Mouse (Mus musculus) myocyte (in vitro differentiated cells): Measurements from ENCODE around the gene Olfr986. TPM values are rescaled to one million over a fixed set of nuclear protein-coding genes. Genes with fewer than 3 reads are reported as not detected.

Source experiments
- H3K27me3 ChIP-seq: one replicate; pipeline ENCODE4 v1.6.1; 2011; ENCODE audit not compliant: control insufficient read depth, insufficient read depth, insufficient read length
- H3K36me3 ChIP-seq: one replicate; pipeline ENCODE4 v1.6.1; 2011; ENCODE audit not compliant: control insufficient read depth, insufficient read depth
- H3K4me2 ChIP-seq: one replicate; pipeline ENCODE4 v1.6.1; 2011; ENCODE audit warnings: low read depth, control low read depth
- H3K4me3 ChIP-seq: one replicate; pipeline ENCODE4 v1.5.1; 2011; ENCODE audit warnings: mild to moderate bottlenecking, control low read depth, moderate library complexity
- H3K79me2 ChIP-seq: one replicate; pipeline ENCODE4 v1.6.1; 2011; ENCODE audit not compliant: control insufficient read depth, insufficient read depth
- H3ac ChIP-seq: one replicate; pipeline ENCODE4 v1.6.1; 2011; ENCODE audit not compliant: control insufficient read depth, insufficient read length
- CEBPB ChIP-seq: IDR thresholded peaks from 2 replicates; pipeline ENCODE4 v1.6.1; 2011; ENCODE audit warnings: mild to moderate bottlenecking, moderate library complexity; ENCODE audit not compliant: poor library complexity, insufficient read depth, severe bottlenecking
- E2F4 ChIP-seq: IDR thresholded peaks from one replicate; pipeline ENCODE4 v1.6.1; 2011; ENCODE audit warnings: mild to moderate bottlenecking, control low read depth, moderate library complexity; ENCODE audit not compliant: insufficient read depth
- MAX ChIP-seq: IDR thresholded peaks from one replicate; pipeline ENCODE4 v1.6.1; 2011; ENCODE audit warnings: low read depth, mild to moderate bottlenecking, control low read depth
- MYOD1 ChIP-seq, 3 experiments: IDR thresholded peaks; one replicate each; pipeline ENCODE4 v1.6.1; 2011; ENCODE audit warnings: control low read depth in 2 of 3, low read depth in 2 of 3, mild to moderate bottlenecking in 2 of 3, moderate library complexity in 1 of 3; ENCODE audit not compliant: insufficient read length in 2 of 3, control insufficient read depth in 1 of 3
- MYOG ChIP-seq, 3 experiments: IDR thresholded peaks; one replicate each; pipeline ENCODE4 v1.6.1; 2011; ENCODE audit warnings: control low read depth in 2 of 3, low read depth in 2 of 3, mild to moderate bottlenecking in 2 of 3; ENCODE audit not compliant: insufficient read length in 2 of 3, control insufficient read depth in 1 of 3, insufficient read depth in 1 of 3
- POLR2A ChIP-seq: IDR thresholded peaks from one replicate; pipeline ENCODE4 v1.6.1; 2011; ENCODE audit warnings: low read depth, mild to moderate bottlenecking, control low read depth, moderate library complexity; ENCODE audit not compliant: insufficient read length
- POLR2AphosphoS2 ChIP-seq: IDR thresholded peaks from one replicate; pipeline ENCODE4 v1.6.1; 2011; ENCODE audit warnings: low read depth, control low read depth; ENCODE audit not compliant: insufficient read length
- REST ChIP-seq: IDR thresholded peaks from one replicate; pipeline ENCODE4 v1.6.1; 2011; ENCODE audit warnings: mild to moderate bottlenecking, control low read depth, moderate library complexity; ENCODE audit not compliant: insufficient read depth, insufficient read length
- SRF ChIP-seq: IDR thresholded peaks from one replicate; pipeline ENCODE4 v1.6.1; 2011; ENCODE audit warnings: low read depth; ENCODE audit not compliant: control insufficient read depth, insufficient read length
- TCF12 ChIP-seq: IDR thresholded peaks from one replicate; pipeline ENCODE4 v1.6.1; 2011; ENCODE audit warnings: mild to moderate bottlenecking, control low read depth; ENCODE audit not compliant: poor library complexity, insufficient read depth, severe bottlenecking
- TCF3 ChIP-seq: IDR thresholded peaks from one replicate; pipeline ENCODE4 v1.6.1; 2011; ENCODE audit warnings: low read depth, control low read depth; ENCODE audit not compliant: insufficient read length
- USF1 ChIP-seq: IDR thresholded peaks from one replicate; pipeline ENCODE4 v1.6.1; 2011; ENCODE audit warnings: low read depth, mild to moderate bottlenecking, control low read depth, moderate library complexity
- polyA plus RNA-seq: library from polyadenylated mRNA; unstranded; fragments of >200 nt; fragmentation: generic; extraction: Trizol; gene quantifications from one replicate; pipeline ENCODE4 v1.2.1, GENCODE M21; 2012; ENCODE audit warnings: missing spikeins

The Olfr986 gene
- polyA plus RNA-seq, 1 experiment, result not detected

GRCm38 (mm10) chr9:40231019-40231418 is 50.3 kb downstream of the Olfr986 start:
- Histone ChIP-seq H3ac (no peak overlapping the region), H3K4me3 (no peak overlapping the region), H3K36me3 (no peaks in the 10 kb centered on the region), H3K4me2 (no peak overlapping the region), H3K79me2 (no peaks in the 10 kb centered on the region), H3K27me3 (peaks cover 6% of the 10 kb centered on the region)
- peak in 1 of 3 experiments; percentile 11 for TF ChIP-seq MYOD1 (IDR thresholded peaks at IDR 0.05; ENCODE audit: control insufficient read depth in 1 of 3, insufficient read length in 2 of 3, low read depth in 2 of 3)
- no peak for TF ChIP-seq TCF12
- TF ChIP-seq POLR2A, result no peak
- no peak for TF ChIP-seq POLR2AphosphoS2

GRCm38 (mm10) chr9:40234233-40235072 is 53.7 kb downstream of the Olfr986 start:
- H3K27me3 ChIP-seq, result no peaks in the 10 kb centered on the region
- no peak overlapping the region for H3K4me3 ChIP-seq
- TF ChIP-seq CEBPB (no peak), POLR2AphosphoS2 (no peak), USF1 (no peak), MYOG (IDR thresholded peaks at IDR 0.05; ENCODE audit: control insufficient read depth in 1 of 3, insufficient read depth in 1 of 3, insufficient read length in 2 of 3, low read depth in 2 of 3) (no peak), MAX (no peak), REST (no peak), POLR2A (no peak), MYOD1 (IDR thresholded peaks at IDR 0.05; ENCODE audit: control insufficient read depth in 1 of 3, insufficient read length in 2 of 3, low read depth in 2 of 3) (no peak), TCF3 (no peak), TCF12 (no peak)
- no peaks in the 10 kb centered on the region for H3K36me3 ChIP-seq
- H3K79me2 ChIP-seq, result no peaks in the 10 kb centered on the region
- H3K4me2 ChIP-seq, result no peak overlapping the region
- H3ac ChIP-seq, result no peak overlapping the region

DNA sequence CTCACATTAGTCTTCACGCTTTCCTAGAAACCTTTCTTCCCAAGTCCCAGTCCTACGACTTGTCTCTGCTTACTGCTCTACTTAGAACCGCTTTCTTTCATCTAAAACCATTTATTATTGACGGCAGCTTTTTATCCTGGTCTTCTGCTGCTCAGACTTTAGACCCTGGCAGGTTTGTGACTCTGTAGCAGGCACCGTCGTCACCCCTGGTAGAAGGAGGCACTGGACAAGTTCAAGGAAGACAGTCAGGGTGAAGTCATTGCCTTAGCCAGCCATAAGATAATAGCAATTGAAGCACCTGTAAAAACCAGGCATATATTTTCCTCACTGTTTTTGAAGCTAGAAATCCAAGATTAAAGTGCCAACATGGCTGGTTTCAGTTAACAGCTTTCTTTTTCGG is 54.5 kb downstream of the Olfr986 start:
- H3K36me3 ChIP-seq, result no peaks in the 10 kb centered on the region
- H3K4me2 ChIP-seq, result no peak overlapping the region
- TF ChIP-seq CEBPB (no peak), MYOD1 (IDR thresholded peaks at IDR 0.05; ENCODE audit: control insufficient read depth in 1 of 3, insufficient read length in 2 of 3, low read depth in 2 of 3) (no peak), SRF (no peak), USF1 (no peak), TCF12 (no peak), E2F4 (no peak)
- no peak overlapping the region for H3K4me3 ChIP-seq
- H3K79me2 ChIP-seq, result no peaks in the 10 kb centered on the region
- H3ac ChIP-seq, result no peak overlapping the region
- no peaks in the 10 kb centered on the region for H3K27me3 ChIP-seq

Other genes starting within 250 kb of the Olfr986 start
- gene Olfr974, start 243.4 kb upstream of the Olfr986 start, polyA plus RNA-seq, result not detected
- gene Olfr975, start 228.9 kb upstream of the Olfr986 start, polyA plus RNA-seq, result not detected
- gene Olfr976, start 219.8 kb upstream of the Olfr986 start, polyA plus RNA-seq, result not detected
- gene Olfr978, start 188.8 kb upstream of the Olfr986 start, polyA plus RNA-seq, result not detected
- gene Olfr979, start 177.5 kb upstream of the Olfr986 start, polyA plus RNA-seq, result not detected
- not detected for gene Olfr980, start 171.3 kb upstream of the Olfr986 start, polyA plus RNA-seq
- not detected for gene Olfr981, start 159.5 kb upstream of the Olfr986 start, polyA plus RNA-seq
- gene Olfr982, start 107.1 kb upstream of the Olfr986 start, polyA plus RNA-seq, result not detected
- not detected for gene Olfr983, start 87.3 kb upstream of the Olfr986 start, polyA plus RNA-seq
- gene Olfr984, start 66.7 kb upstream of the Olfr986 start, polyA plus RNA-seq, result not detected
- gene Olfr985, start 50.7 kb upstream of the Olfr986 start, polyA plus RNA-seq, result not detected
- gene Tmem225, start 32.8 kb upstream of the Olfr986 start, polyA plus RNA-seq, result not detected
- gene Zfp202, start 11.4 kb downstream of the Olfr986 start, polyA plus RNA-seq, result 2.4 TPM
- gene Scn3b, start 88.3 kb downstream of the Olfr986 start, polyA plus RNA-seq, result 0.38 TPM